Mouse (Mus musculus) ovary, postnatal 36 days (tissue): ENCODE data around the gene Hist2h4.
A peak's percentile ranks its signal among the peaks of the same experiment; 100 is the strongest.
"Not testable (repeated sequence)": the region's sequence is repeated elsewhere in the genome, so short reads cannot be mapped to it uniquely, and the experiment has no call there.

Source experiments
- DNase-seq: peaks from one replicate; pipeline ENCODE4 v3.0.0; 2022; ENCODE audit warnings: low spot score, mixed read lengths

Hist2h4 gene

GRCm38 (mm10) chr3:96268776-96269378, 5.8 kb upstream of the Hist2h4 start:
- DNase-seq: peak; percentile 25

GRCm38 (mm10) chr3:96268051-96268775, 5.1 kb upstream of the Hist2h4 start, which contains the start of gene Hist2h3b:
Gene Hist2h3b, plus strand, starts transcription at chr3:96268654.
- peak; percentile 80 for DNase-seq

GRCm38 (mm10) chr3:96267541-96267940, 4.4 kb upstream of the Hist2h4 start:
- DNase-seq: no peak

DNA sequence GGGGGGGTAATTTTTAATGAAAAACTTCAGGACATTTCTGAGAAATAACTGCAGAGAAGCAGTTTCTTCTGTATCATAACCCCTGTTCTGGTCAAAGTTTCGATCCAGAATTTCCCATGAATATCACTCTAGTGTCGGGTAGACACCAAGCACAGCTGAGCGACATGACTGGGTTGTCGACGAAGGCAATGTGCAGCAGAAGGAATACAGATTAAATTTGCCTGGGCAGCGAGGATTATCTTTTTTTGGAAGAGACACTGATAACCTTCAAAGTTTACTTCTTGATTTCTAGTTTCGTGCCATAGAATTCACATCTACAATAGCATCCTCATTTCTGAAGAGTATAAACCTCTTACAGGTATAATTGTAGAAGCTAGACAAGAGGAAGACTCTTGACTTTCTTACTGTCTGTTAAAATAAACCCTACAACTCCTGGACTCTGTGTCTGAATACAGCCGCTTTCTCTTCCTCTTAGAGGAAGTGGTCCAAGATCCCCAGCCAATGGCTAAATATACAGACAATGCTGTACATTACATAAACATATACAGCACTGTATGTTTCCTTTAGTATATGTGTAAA, 3.1 kb upstream of the Hist2h4 start:
- DNase-seq: no peak

GRCm38 (mm10) chr3:96264404-96264949, 1.4 kb upstream of the Hist2h4 start:
- DNase-seq: no peak

GRCm38 (mm10) chr3:96263558-96264403, 670 bp upstream of the Hist2h4 start:
- peak; percentile 50 for DNase-seq

GRCm38 (mm10) chr3:96262216-96262875, 765 bp downstream of the Hist2h4 start:
- peak; percentile 74 for DNase-seq

DNA sequence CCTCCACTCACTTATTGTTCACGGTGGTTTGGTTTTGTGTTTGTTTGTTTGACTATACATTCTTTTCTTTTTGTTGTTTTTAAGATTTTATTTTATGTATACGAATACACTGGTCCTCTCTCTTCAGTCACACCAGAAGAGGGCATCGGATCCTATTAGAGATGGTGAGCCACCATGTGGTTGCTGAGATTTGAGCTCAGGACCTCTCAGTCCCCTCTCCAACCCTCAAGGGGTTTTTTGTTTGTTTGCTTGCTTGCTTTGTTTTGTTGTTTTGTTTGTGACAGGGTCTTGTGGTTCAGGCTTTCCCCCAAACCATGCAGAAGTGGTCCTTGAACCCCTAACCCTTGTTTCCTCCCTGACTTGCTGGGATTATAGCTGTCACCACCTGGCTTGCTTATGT, 1.5 kb downstream of the Hist2h4 start:
- DNase-seq: no peak

GRCm38 (mm10) chr3:96260220-96260619, 2.9 kb downstream of the Hist2h4 start:
- DNase-seq: no peak

DNA sequence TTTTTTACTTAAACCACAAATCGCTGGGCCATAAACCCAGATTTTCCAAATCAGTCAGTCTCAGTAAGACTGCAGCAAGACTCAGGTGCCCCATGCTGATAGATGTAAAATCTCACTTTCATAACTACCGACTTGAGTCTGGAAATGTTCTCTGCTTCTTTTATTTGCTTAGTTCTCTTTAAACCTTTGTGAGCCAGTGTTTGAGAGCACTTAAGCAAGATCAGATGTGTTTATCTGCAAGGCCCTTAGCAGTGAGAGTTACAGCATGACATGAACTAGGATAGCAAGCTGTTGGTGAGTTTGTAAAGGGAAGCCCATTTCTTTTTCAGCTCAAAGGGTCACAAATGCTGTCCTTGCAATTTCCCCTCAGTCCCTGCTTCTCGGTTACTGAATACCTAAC, 5.9 kb downstream of the Hist2h4 start:
- no peak for DNase-seq

GRCm38 (mm10) chr3:96255926-96256593, 7.1 kb downstream of the Hist2h4 start:
- DNase-seq: no peak

- no peak for DNase-seq
Observed at GRCm38 (mm10) chr3:96254683-96255355, 8.3 kb downstream of the Hist2h4 start.

DNA sequence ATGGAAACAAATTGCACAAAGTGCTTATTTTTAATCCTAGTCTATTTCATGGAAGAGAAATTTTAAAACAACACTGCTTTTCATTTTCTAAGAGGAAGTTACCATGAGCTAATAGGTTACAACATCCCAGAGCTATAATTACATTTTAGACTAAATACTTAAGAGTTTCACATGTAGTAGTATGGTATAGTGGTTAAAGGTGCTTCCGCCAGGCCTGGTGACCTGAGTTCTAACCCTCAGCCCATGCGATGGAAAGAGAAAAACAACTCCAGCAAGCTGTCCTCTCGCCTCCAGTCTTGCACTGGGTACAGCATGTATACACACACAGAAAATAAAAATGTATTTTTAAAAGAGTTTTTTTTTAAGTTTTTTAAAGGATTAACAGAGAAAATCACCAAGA, 11.3 kb downstream of the Hist2h4 start:
- DNase-seq: no peak

- DNase-seq: no peak
Observed at GRCm38 (mm10) chr3:96250890-96251289, 12.2 kb downstream of the Hist2h4 start.

DNA sequence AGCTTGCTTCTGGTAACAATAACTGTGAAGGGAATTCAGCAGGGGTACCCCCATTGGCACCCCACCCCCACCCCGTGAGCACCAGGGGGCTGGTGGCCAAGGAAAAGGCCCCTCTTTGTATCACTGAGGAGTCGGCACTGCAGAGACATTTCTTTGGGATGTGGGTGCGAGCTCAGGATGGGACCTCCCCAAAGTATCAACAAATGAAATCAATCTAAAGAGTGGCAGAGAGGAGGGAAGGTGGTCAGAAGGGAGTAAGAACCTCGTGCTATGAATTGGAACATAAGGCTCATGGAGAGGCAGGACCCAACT, 14.1 kb downstream of the Hist2h4 start:
- DNase-seq: no peak

DNA sequence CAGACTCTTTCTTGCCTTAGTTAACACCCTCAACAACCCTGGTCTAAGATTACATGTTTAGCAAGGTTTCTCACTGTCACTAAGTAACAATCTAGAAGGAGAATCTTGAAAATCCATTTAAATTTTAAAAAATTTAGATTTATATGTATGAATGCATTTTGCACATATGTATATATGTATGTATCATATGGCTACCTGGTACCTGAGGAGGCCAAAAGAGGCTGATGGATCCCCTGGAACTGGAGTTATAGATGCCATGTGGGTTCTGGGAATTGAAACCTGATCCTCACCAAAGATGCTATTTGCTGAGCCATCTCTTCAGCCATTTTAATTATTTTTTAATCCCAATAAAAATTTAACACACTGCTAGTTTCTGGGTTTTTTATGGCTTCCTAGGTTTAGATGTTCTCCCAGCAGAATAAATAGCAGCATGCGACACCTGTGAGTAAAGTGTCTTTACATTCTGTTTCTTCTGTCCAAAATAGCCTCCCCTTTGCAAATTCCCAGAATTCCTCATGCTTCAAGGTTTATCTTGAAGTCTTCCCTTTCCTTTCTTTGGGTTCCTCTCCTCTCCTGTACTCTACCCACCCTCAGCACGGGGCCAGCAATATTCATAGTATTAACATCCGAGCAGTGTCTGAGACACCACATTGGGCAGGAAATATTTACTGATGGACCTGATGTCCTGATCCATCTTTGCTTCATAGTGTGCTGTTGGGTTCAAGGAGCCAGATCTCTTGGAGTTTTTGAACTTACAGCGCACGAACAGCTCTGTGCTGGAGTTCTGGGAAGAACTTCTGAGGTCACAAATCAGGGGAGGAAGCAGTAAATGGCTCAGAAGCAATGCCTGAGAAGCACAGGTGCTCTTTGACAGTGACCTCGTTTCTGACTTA, 14.7 kb downstream of the Hist2h4 start:
- DNase-seq: no peak

DNA sequence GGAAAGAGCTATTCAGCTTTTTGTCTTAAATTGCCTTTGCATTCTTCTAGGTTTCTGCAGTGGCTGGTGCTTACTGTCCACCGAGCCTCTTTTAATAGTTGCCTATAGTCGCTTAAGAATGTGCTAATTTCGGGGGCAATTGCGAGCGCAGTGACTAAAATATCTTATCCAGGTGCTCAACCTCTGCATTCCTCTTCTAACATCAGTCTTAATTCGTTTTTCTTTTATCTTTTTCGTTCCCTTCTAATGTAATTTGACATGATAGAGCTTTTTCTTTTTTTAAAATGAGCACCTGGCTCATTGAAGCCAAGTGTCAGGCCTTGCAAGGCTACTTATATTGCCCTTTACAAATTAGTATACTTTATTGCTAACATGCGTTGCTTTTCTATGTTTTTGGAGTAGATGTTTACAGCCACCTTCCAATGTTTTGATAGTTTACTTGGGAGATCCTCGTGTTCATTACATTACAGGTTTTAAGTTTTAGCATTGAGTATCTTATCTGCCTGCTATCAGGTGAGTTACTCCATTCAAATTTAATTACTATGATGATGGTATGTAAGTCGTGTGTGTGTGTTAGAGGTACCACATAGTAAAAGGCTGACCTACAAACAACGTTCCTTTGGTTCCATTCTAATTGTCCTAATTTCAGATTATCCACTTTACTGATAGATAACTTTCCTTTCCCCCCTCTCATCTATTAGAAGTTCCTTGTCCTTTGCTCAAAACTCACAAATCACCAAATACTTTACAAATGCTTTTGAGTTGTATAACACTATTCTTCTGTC, 15.6 kb downstream of the Hist2h4 start:
- no peak for DNase-seq

GRCm38 (mm10) chr3:96246427-96246856, 16.7 kb downstream of the Hist2h4 start, which contains the start of gene Hist2h3c1:
Gene Hist2h3c1, plus strand, starts transcription at chr3:96246685.
- not testable (repeated sequence) for DNase-seq

DNA sequence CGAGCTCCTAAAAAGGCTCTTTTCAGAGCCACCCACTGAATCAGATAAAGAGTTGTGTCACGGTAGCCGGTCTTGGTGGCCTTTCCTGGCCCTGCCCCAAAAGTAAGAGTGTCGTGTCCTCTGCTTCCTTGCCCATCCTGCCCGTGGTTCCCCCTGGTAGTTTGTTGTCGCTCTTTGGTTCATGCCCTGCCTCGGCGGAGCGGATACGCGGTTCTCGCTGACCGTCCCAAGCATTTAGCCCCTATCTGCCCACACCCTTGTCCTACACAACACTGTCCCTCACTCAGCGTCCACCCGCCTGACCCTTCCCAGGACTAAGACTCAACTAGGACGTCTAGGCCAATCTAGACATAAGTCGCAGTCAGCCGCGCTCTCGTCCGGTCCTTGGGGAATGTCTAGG, 17.1 kb downstream of the Hist2h4 start:
- not testable (repeated sequence) for DNase-seq
